Mouse (Mus musculus) natural killer cell, adult 2 months (primary cell): ENCODE data around the gene Plpp7.
A peak's percentile ranks its signal among the peaks of the same experiment; 100 is the strongest.

Experiments
- DNase-seq, 2 experiments: peaks; one replicate each; pipeline ENCODE4 v3.0.0; 2022; ENCODE audit warnings: low spot score in 2 of 2

Gene Plpp7

GRCm38 (mm10) chr2:32102944-32103343 is 7.6 kb downstream of the Plpp7 start:
- DNase-seq, result no peak

DNA sequence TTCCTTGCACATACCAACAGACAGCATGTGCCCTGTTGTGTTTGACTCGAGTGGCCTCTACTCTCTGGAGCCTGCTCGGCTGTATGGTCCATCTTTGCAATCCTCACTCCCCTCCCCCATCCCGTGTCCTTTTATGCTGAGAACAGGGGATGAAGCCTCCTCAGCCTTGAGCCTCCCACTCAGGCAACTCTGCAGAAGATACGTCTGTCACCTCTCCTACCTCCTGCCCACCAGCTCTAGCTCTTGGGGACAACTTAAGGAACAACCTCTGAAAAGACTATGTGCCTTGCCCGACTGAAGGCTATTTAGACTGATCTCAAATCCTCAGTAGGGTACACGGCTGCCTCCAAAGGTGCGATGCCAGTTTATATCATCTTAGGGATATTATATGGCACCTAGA is 8.2 kb downstream of the Plpp7 start:
- no peak for DNase-seq

DNA sequence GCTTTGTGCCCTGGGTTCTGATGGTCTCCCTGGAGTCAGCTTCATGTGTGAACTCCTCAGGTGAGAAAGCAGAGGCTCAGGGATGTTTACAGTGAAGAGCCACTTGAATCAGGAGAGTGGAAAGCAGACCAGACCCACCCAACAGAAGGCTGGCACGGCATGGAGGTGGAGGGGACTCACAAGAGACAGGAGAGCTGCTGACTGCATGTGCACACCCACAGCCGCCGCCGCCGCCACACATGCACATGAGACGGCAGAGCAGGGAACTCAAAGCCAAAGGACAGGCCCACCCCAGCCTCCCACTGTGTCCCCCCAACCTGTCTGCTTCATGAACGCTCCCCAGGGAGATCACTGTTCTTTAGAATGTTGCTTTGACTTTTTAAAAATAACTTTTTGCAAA is 8.8 kb downstream of the Plpp7 start:
- DNase-seq, result no peak

- DNase-seq, result no peak
Measured at GRCm38 (mm10) chr2:32105117-32105913, 10.0 kb downstream of the Plpp7 start.

DNA sequence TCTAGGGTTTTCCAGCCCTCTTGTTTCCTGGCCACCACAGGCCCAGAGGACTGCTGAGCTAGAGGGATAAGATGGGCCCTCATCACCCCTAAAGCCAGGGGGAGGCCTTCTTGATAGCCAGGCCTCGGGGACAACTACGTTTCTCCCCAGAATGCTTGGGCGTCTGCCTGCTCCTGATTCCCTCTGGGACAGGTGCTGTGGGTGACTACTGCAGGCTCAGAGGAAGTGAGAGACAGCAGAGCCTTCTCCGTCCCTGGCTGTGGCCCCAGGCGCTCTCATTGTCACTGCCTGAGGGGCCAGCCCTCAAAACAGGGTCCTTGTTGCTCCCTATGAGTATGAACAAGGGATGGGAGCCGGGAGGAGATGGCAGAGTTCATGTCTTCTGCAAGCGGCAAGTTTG is 10.6 kb downstream of the Plpp7 start:
- no peak for DNase-seq

DNA sequence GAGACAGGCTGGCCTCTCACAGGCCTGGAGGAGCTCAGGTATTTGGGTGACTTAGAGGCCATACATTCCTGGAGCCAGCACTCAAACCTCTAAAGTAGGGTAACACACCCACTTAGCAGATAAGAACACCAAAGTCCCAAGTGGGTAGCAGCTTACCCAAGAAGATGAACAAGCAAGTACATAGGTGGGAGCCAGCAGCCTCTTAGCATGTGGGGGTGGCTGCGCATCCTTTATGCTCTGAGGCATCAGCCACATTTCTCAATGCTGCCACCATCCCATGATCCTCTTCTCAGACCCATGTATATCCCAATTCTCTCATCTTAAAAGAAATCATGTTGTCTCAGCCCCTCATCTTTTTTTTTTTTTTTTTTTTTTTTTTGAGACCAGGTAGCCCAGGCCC is 15.9 kb downstream of the Plpp7 start:
- DNase-seq, result no peak

GRCm38 (mm10) chr2:32112548-32112947 is 17.2 kb downstream of the Plpp7 start:
- DNase-seq, result no peak

DNA sequence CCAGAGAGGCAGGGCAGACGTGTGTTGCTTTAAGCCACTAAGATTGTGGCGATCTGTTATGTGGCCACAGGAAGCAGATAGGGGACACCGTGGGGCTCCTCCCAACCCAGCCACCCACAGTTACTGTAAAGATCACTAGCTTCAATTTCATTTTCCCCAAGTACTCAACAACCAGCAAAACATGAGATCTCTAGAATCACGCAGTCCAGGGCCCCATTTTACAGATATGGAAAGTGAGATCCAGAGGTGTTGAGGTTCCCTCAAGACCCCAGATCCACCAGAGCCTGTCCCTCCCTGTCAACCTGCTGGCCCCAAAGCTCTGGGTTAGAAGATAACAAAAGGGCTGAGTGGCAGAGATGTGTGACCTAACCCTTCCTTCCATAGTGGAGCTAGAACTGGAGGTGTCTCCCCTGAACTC is 20.5 kb downstream of the Plpp7 start:
- peak in 1 of 2 experiments; percentile 53 for DNase-seq

DNA sequence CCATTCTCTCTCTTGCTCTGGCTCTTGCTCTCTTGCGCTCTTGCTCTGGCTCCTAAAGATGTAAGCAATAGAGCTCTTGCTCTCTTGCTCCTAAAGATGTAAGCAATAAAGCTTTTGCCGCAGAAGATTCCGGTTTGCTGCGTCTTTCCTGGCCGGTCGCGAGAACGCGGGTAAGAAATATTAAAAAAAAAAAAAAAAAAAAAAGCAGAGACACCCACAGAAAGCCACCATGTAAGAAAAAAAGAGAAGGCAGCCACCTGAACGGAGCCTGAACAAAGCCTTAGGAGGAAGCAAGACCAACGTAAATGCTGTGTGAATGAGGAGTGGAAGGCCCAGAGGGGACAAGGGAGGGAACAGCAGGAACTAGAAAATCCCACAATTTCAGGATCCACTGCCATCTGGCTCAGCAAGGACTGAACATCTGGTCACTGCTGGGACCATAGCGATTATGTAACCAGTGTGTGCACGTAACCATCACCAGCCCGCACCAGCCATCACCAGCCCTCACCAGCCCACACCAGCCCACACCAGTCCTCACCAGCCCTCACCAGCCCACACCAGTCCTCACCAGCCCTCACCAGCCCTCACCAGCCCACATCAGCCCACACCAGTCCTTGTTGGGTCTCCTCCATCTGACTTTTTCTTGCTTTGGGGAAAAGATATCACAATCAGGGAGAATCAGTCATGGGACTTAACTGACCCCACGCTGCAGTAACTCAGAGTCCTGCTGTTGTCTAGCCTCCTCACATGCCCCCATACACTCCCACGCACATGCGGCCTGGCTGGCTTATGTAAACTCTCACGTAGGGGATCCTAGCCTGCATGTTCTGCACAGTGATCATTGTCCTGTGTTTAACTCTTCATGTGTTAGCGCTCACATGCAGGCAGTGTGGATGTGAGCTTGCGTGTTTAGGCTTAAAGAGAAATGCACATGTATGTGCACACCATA is 24.7 kb downstream of the Plpp7 start:
- DNase-seq, result no peak

- DNase-seq, result peak; percentile 34
Measured at GRCm38 (mm10) chr2:32121150-32121549, 25.8 kb downstream of the Plpp7 start.

GRCm38 (mm10) chr2:32121785-32122184 is 26.5 kb downstream of the Plpp7 start:
- DNase-seq, result no peak

GRCm38 (mm10) chr2:32127653-32128535 is 32.6 kb downstream of the Plpp7 start:
- no peak for DNase-seq

DNA sequence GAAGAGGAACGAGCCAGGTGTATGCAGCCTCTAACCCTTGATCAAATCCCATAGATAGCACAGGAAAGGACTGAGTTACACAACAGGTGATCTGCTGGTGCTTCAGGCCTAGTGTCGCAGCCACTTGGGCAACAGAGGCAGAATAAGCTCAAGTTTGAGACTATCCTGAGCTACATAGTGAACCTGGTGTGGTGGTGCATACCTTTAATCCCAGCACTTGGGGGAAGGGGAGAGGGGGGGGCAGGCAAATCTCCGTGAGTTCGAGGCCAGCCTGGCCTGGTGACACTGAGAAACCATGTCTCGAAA is 33.2 kb downstream of the Plpp7 start:
- no peak for DNase-seq

DNA sequence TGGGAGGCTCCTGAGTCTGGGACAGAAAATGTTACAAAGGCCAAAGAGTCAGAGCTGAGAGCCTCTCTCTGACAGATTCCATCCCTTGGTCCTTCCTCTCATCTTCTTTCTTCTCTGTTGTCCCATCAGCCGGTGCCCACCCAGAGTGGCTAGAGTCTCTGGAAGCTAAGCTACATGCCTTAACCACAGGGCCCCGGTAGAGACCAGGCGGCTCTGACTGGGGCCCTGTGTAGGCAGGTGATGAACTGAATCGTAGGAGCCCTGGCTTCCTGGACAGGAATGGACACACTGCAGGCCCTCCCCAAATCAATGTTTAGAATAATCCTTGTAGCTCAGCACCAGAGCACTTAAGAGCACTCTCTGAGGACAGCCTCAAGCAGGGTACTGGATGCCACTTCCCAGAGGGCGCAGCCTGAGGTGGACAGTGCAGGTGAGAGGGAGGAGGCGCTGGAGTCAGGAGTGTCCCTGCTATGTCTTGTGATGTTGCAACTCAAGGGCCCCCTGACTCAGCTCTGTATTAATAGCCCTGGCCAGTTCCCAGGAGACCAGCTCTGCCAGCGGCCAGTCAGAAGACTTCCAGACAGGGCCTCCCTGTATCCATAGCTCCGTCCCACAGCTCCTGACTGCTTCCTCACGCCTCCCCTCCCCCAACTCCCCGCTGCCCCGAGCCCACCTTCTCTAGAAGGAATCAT is 34.2 kb downstream of the Plpp7 start:
- no peak for DNase-seq

- peak in 1 of 2 experiments; percentile 44 for DNase-seq
Measured at GRCm38 (mm10) chr2:32130435-32130834, 35.1 kb downstream of the Plpp7 start.

DNA sequence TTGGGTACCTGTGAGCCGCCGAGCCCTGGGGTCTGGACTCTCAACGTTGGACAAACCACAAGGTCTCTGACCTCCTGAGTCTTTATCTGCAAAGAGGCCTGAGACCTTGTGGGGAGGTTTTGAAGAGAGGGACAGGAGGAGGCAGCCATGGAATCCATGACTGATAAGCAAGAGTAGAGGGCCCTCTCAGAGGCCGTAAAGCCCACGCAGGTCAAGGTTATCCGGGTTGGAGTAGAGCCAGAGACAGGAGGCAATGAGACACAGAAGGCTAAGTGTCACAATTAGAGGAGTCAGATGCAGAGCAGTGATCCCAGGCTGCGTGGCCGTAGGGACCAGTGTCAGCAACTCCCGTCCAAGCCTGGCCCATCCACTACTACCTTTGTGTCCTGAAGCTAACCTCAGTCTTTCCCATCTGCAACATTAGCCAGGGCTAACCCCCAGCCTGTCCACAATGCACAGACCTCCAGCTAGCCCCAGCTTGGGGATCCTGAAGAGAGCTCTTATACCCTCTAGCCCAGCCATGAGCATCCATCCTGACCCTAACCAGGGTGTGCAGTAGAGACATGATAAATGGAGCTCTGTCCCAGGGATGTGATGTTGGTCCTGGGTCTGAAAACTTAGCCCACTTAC is 36.0 kb downstream of the Plpp7 start:
- no peak for DNase-seq

GRCm38 (mm10) chr2:32131866-32132566 is 36.7 kb downstream of the Plpp7 start:
- no peak for DNase-seq

- peak; percentile 30 to 49 for DNase-seq
Measured at GRCm38 (mm10) chr2:32132567-32132992, 37.3 kb downstream of the Plpp7 start.

- DNase-seq, result peak; percentile 81 to 89
Measured at GRCm38 (mm10) chr2:32134039-32134438, 38.7 kb downstream of the Plpp7 start.

DNA sequence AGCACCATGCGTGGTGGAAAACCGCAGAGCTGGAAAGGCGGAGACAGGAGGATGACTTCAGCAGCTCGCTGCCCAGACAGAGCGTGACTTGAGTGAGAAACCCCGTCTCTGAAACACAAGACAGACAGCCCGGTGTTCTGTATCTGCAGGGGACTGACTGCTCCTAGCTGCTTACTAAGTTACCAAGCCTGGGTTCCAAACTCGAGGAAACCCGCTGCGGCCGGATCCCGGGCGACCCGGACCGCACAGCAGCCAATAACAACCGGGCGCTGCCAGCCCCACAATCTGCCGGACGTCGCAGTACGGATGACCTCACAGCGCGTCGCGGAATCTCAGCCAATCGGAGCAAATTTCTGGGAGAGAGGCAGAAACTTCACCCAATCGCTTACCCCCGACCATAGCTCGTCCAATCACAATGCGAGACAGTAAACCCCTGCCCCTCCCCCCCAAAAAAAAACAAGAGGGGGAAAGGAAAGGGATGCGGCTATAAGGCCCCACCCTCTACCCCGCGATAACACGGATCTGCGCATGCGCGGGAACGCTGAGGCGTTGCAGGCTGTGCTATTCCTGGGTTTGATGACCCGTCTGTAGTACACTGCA is 42.4 kb downstream of the Plpp7 start:
- peak; percentile 97 for DNase-seq
